Mouse (Mus musculus) mouse trophoblast stem cell (cell line): ENCODE measurements at regions not wholly inside any gene's neighbourhood (a gene's known extent, or its start where the extent isn't known, plus 50 kb on each side); places are given as distances from the start of the nearest gene placed in this dataset.

ENCODE experiments used
- in situ Hi-C, 2 experiments: fragments of 300-500 bp; cut with MseI, MboI; formaldehyde crosslinking; loops; 2 replicates in 1 of 2; 3 replicates in 1 of 2; pipeline ENCODE4 v1.15.1; 2025

- in situ Hi-C loops, result no loop called here
Measured at GRCm38 (mm10) chr2:166242786-166243521, 87.5 kb upstream of the Sulf2 start.

- in situ Hi-C loops, result no loop called here
Measured at GRCm38 (mm10) chr2:166241310-166241709, 85.8 kb upstream of the Sulf2 start.

- in situ Hi-C loops, result no loop called here
Measured at GRCm38 (mm10) chr2:166240056-166240455, 84.6 kb upstream of the Sulf2 start.

GRCm38 (mm10) chr2:166237554-166238269 is 82.2 kb upstream of the Sulf2 start:
- in situ Hi-C loops, result no loop called here

GRCm38 (mm10) chr2:166236102-166236501 is 80.6 kb upstream of the Sulf2 start:
- in situ Hi-C loops, result no loop called here

DNA sequence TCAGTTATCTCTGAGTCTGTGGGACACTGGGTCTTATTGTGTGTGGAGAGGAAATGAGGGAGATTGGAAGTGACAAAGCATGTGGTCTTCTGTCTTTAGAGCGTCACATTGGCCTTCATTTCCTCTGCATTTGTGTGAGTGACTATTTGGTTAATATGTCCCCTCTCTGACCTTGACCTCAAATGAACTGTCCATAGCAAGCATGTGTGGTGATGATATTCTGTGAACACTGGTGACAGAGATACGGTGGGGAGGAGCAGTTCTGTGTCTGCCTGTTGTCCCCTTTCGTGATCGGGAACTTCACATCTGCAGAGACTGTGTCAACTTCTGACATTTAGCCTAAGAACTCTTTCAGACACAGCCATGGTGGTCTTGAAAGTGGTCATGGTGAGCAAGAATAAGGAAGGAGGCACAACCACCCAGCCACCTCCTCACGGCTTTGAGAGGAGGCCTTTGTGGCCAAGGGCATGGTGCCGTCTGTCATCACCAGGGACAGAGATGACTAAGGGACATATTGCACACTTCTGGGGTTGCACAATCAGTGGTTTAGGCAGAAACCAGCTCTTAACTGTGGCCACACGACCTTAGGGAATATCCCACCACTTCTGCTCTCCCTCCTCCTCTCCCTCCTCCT is 79.2 kb upstream of the Sulf2 start:
- in situ Hi-C loops, result no loop called here

DNA sequence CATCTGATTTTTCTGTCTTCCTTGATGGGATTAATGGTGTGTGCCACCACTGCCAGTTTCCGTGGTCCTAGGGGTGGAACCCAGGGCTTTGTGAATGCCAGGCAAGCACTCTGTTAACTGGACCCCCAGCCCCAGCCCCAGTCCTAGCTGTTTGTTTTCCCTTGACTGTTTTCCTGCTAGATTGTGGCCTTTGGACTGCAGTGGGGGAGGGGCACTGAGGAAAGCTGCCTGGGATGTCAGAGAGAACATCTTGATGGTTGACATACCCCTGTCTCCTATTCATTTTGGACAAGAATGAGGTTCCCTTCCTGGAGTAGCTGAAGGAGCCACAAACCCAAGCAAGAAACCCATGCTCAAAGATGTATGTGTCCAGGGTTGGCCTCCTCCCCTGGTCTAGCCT is 77.8 kb upstream of the Sulf2 start:
- in situ Hi-C loops, result no loop called here

DNA sequence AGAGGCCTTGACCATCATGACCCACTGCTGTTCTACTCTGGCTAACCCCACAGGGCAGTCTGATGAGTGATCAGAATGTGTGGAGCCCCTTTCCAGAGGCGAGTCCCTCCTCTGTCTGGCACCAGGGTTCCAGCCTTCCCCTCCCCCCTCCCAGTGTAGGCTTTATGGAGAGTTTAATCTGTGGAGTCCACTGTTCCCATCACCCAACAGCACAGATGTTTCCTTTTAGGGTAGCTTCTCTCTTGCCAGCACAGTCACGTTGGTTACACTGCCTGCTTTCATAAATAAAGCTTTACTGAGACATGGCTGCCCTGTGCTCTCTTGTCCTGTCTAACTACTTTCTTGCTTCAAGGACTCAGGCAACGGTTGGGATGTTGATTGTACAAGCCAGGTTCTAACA is 76.9 kb upstream of the Sulf2 start:
- in situ Hi-C loops, result no loop called here

- in situ Hi-C loops, result no loop called here
Measured at GRCm38 (mm10) chr2:166230617-166231016, 75.2 kb upstream of the Sulf2 start.

DNA sequence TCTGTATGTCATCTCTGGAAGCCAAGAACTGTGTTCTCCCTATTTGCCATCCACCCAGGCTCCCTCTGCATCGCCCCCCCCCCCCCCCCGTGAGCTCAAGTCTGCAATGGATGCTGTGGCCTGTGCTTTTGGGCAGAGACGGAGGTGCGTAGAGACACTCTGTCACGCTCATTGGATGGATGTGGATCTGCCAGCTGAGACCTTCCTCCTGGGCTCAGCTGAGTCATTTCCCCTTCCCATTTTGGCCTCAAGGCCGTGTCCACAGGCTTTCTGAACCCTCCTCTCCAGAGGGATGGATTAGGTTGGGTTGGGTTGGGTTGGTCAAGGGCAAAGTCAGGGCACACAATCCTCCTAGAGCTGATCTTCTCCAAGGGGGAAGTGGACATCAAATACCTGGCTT is 72.9 kb upstream of the Sulf2 start:
- in situ Hi-C loops, result no loop called here

- in situ Hi-C loops, result no loop called here
Measured at GRCm38 (mm10) chr2:166227496-166227895, 72.0 kb upstream of the Sulf2 start.

DNA sequence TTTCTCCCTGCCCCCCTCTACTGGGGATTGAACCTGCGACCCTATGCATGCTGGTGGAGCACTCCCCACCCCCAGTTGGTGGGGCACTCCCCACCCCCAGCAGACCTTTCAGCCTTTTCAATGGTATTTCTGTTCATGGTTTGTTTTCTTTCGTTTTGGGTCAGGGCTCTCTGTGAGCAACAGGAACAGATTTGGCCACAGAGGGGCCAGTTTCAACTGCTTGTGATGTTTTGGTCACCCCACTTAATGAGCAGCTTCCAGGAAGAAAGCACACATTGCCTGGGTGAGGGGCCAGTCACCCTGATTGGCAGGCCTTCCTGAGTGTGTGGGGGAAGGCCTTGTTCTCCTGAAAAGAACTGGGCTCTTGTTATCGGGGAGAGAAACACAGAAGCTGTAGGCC is 71.5 kb upstream of the Sulf2 start:
- in situ Hi-C loops, result no loop called here

DNA sequence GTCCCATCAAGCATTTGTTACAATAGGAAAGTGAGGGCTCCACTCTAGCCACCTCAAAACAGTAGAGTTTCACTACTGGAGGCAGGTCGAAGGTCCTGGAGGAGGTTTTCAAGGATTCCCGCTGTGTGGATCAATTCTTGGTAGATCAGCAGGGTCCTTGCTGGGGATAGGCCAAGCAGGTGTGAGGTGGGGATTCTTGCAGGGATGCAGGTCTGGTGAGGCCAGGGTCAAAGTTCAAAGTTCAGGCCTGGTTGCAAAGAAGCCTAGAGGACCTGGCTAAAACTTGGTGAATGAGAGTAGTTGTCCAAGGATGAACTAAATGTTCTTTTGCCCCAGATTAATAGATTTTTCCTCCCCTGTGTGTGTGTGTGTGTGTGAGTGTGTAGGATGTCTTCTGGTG is 70.9 kb upstream of the Sulf2 start:
- in situ Hi-C loops, result no loop called here

DNA sequence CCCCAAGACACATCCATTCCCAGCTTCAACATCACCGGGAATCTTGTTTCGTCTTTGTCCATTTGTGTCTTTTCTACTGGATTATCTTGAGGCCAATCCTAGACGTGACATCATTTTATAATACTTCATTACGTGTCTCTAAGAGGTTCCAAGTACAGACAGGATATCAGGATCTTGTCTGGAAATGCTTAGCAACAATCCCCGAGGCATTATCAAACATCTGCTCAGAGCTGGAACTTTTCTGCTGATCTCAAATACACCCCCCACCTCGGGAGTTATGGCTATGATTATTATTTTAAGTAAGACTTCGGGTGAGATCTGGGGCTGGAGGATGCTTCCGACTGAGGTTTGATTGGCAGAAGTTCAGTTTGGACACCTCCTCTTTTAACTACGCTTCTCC is 69.9 kb upstream of the Sulf2 start:
- in situ Hi-C loops, result no loop called here

DNA sequence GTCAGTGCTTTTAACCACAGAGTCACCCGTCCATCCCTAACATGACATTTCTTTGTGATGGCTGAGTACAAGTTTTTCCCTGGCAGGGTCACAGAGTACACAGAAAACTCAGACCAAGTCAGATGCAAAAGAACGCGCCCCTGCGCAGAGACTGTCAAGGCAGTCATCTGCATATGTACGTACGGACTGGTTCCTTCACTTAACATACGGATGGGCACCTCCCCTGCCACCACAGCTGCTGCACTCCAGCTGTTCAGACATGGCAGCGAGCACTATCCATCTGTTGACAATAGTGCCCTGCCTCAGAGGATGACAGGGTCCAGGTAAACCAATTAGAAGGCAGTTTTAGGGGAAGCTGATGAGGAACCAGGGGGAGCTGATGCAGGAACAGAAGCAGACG is 63.3 kb upstream of the Sulf2 start:
- in situ Hi-C loops, result no loop called here

- in situ Hi-C loops, result no loop called here
Measured at GRCm38 (mm10) chr2:166216512-166216865, 61.0 kb upstream of the Sulf2 start.

- in situ Hi-C loops, result no loop called here
Measured at GRCm38 (mm10) chr2:166215610-166216511, 60.4 kb upstream of the Sulf2 start.

GRCm38 (mm10) chr2:166215191-166215590 is 59.7 kb upstream of the Sulf2 start:
- in situ Hi-C loops, result no loop called here

DNA sequence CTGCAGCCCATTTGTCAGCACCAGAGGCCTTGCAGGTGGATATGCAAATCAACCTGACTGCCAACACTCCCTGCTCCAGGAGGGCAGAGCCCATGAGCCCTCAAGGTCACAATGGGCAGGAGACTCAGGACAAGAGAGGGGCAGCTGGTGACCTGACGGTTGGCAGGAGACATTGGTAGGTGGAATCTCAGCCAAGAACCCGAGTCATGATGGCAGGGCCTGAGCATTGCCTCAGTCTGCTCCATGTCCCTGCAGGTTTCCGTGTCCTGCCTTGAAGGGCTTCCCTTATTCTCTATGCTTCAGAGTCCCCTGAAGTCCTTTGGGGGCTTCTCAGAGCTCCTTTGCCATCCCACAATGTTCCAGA is 51.7 kb upstream of the Sulf2 start:
- in situ Hi-C loops, result no loop called here

GRCm38 (mm10) chr2:166206396-166207144 is 51.1 kb upstream of the Sulf2 start:
- in situ Hi-C loops, result no loop called here
